Mouse (Mus musculus): ENCODE results near the gene Hmcn1.

DNA sequence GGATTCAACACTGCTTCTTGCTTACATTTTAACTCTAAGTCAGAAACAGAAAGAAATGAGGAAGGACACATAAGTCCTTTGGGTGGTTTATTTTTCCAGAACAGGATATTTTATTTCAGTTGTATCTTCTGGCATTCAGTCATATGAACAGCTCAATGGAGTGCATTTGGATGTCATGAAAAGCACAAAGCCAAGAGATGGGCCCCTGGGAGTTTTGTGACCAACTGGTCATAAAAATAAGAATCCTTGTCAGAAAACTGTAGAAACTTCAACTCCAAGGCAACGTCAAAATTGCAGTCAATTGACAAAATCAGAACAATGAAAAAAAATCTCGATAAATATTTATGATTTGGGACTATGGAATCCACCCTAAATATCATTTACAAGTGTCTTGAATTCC, 83.6 kb downstream of the Hmcn1 start:
- no peak for TF ChIP-seq CTCF (IDR thresholded peaks at IDR 0.05; ENCODE audit: low read depth, low read length)
- TF ChIP-seq POLR2AphosphoS5 (IDR thresholded peaks at IDR 0.05; ENCODE audit: insufficient replicate concordance, low read depth, low read length): no peak
- TF ChIP-seq TAL1 (conservative IDR thresholded peaks at IDR 0.05; ENCODE audit: low read depth, low read length): no peak
- TF ChIP-seq GATA1 (IDR thresholded peaks at IDR 0.05; ENCODE audit: borderline replicate concordance, low read length): no peak
